Mouse (Mus musculus): Measurements from ENCODE around the gene Zfhx3. TPM values are rescaled to one million over a fixed set of nuclear protein-coding genes. Genes with fewer than 3 reads are reported as not detected.

Zfhx3 gene
- total and polyA plus RNA-seq, 2 experiments from 2014 or later, result 14.9 to 15.3 TPM

GRCm38 (mm10) chr8:108930635-108931034 lies 988.2 kb downstream of the Zfhx3 start:
- H3K4me3 ChIP-seq (ENCODE audit: low read length), result no peak overlapping the region
- H3K9me3 ChIP-seq (ENCODE audit: low read length), result no peaks in the 10 kb centered on the region

DNA sequence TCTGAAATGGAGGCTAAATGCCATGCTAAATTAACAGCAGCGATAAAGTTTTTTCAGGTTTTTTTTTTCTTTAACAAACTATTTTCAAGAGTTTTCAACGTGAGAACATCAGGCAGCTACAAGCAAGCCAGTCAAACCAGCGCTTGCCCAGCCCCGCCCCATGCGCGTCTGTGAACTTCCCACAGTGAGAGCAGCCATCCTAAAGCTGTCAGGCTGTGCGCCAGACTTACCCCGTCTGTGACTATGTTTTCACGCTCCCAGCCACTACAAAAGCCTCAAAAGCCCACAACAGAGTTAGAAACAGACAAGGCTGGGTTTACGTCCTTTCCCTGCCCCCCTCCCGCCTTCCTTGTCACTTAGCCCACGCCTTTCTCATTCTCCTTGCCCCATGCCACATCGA lies 989.4 kb downstream of the Zfhx3 start:
- no peak for DNase-seq (ENCODE audit: low spot score)
- Histone ChIP-seq H3K4me2 (ENCODE audit: low read depth, low read length) (peak overlapping the region; percentile 29; the same call in 1 of the 2 replicates), H3K4me1 (ENCODE audit: insufficient read depth, low read length) (no peaks in the 10 kb centered on the region), H3K27ac (no peak overlapping the region), H3K4me3 (ENCODE audit: low read length) (no peak overlapping the region), H3K36me3 (ENCODE audit: insufficient read depth, low read length) (no peaks in the 10 kb centered on the region), H3K9me3 (ENCODE audit: low read length) (no peaks in the 10 kb centered on the region), H3K9ac (replicated peaks; ENCODE audit: low read length) (no peak overlapping the region), H3K27me3 (ENCODE audit: insufficient read depth, low read length) (no peaks in the 10 kb centered on the region)
- 33% methylated on average over 13 of the region's 13 CpGs for WGBS
- no peak for TF ChIP-seq CTCF (IDR thresholded peaks at IDR 0.05; ENCODE audit: low read depth)
- ATAC-seq, result no peak

More at GRCm38 (mm10) chr8:108930635-108931034, 988.2 kb downstream of the Zfhx3 start:
- ATAC-seq, result no peak
- Histone ChIP-seq H3K4me2 (ENCODE audit: low read depth, low read length) (no peak overlapping the region), H3K27me3 (ENCODE audit: insufficient read depth, low read length) (no peaks in the 10 kb centered on the region), H3K27ac (no peak overlapping the region), H3K36me3 (ENCODE audit: insufficient read depth, low read length) (no peaks in the 10 kb centered on the region), H3K9ac (replicated peaks; ENCODE audit: low read length) (no peak overlapping the region), H3K4me1 (ENCODE audit: insufficient read depth, low read length) (no peaks in the 10 kb centered on the region)
- no peak for TF ChIP-seq CTCF (IDR thresholded peaks at IDR 0.05; ENCODE audit: low read depth)
- WGBS, result 78% methylated on average over 5 of the region's 5 CpGs
- no peak for DNase-seq (ENCODE audit: low spot score)

DNA sequence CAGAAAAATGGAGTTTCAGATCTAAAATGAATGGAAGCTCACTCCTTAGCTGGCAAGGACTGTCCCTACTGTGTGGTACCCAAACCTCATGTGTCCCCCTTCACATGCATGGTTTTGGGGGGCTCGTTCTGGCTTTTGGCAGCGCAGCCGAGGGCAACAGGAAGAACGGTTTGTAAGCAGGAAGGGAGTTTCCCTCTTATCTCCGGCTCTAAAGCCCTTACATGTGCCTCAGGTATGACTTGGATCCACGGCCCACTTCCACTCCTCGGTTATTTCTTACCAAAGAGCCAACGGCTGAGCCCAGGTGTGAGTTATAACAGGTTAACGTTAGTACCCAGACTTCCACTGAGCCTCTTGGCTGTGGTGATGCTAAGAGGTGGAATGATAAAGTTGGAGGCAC lies 990.3 kb downstream of the Zfhx3 start:
- TF ChIP-seq CTCF (IDR thresholded peaks at IDR 0.05; ENCODE audit: low read depth), result no peak
- 80% methylated on average over 9 of the region's 9 CpGs for WGBS
- Histone ChIP-seq H3K9ac (replicated peaks; ENCODE audit: low read length) (no peak overlapping the region), H3K36me3 (ENCODE audit: insufficient read depth, low read length) (no peaks in the 10 kb centered on the region), H3K4me2 (ENCODE audit: low read depth, low read length) (no peak overlapping the region), H3K4me3 (ENCODE audit: low read length) (no peak overlapping the region), H3K27me3 (ENCODE audit: insufficient read depth, low read length) (no peaks in the 10 kb centered on the region), H3K9me3 (ENCODE audit: low read length) (no peaks in the 10 kb centered on the region), H3K27ac (no peak overlapping the region), H3K4me1 (ENCODE audit: insufficient read depth, low read length) (0 out of 2 replicates have a peak, but pooled peaks cover 3% of the 10 kb centered on the region)
- DNase-seq (ENCODE audit: low spot score) (no peak), ATAC-seq (no peak)

GRCm38 (mm10) chr8:108935834-108936694 lies 993.6 kb downstream of the Zfhx3 start:
- no peak for DNase-seq (ENCODE audit: low spot score)
- H3K9ac ChIP-seq (replicated peaks; ENCODE audit: low read length), result no peak overlapping the region
- no peak for TF ChIP-seq CTCF (IDR thresholded peaks at IDR 0.05; ENCODE audit: low read depth)
- H3K27me3 ChIP-seq (ENCODE audit: insufficient read depth, low read length), result no peaks in the 10 kb centered on the region
- no peak for ATAC-seq
- H3K4me2 ChIP-seq (ENCODE audit: low read depth, low read length), result no peak overlapping the region
- H3K4me3 ChIP-seq (ENCODE audit: low read length), result no peak overlapping the region
- no peaks in the 10 kb centered on the region for H3K9me3 ChIP-seq (ENCODE audit: low read length)
- no peaks in the 10 kb centered on the region for H3K36me3 ChIP-seq (ENCODE audit: insufficient read depth, low read length)
- WGBS, result 68% methylated on average over 18 of the region's 18 CpGs
- H3K27ac ChIP-seq, result no peak overlapping the region
- 0 out of 2 replicates have a peak, but pooled peaks cover 3% of the 10 kb centered on the region for H3K4me1 ChIP-seq (ENCODE audit: insufficient read depth, low read length)

DNA sequence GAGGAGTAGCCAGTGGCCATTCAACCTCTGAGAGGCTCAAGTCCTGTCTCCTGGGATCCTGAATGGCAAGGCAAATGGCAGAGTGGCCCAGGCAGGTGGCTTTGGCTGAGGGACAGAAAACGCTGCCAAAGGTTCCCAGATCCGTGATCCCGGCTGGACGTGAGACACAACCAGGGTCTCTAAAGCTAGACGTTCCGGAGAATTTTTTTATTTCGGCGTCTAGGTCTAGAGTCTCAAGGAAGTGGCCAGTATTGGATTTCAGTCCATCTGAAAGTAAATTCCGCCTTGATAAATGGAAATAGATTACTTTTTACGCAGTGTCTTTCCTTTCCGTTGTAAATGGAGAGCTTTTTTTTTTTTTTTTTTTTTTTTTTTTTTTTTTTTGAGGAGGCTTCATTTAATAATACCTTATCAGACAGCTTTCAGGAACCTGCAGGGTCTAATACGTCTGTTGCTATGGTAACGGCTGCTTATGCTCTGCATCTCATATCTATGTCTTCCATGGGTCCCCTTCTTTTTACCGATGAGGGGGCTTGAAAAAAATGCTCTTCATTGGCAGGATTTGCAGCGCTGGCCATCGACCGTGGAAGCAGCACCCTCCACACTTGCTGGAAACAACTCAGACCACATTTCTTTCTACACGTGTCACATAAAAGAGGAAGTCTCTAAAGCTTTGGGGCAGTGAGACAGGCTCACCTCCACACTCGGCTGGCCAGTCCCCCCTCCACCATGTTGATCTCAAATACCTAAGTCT lies 994.4 kb downstream of the Zfhx3 start:
- ATAC-seq, result no peak
- WGBS, result 52% methylated on average over 19 of the region's 19 CpGs
- Histone ChIP-seq H3K9ac (replicated peaks; ENCODE audit: low read length) (no peak overlapping the region), H3K27ac (no peak overlapping the region), H3K4me3 (ENCODE audit: low read length) (no peak overlapping the region), H3K4me1 (ENCODE audit: insufficient read depth, low read length) (0 out of 2 replicates have a peak, but pooled peaks cover 3% of the 10 kb centered on the region), H3K27me3 (ENCODE audit: insufficient read depth, low read length) (no peaks in the 10 kb centered on the region), H3K9me3 (ENCODE audit: low read length) (no peaks in the 10 kb centered on the region), H3K36me3 (ENCODE audit: insufficient read depth, low read length) (no peaks in the 10 kb centered on the region), H3K4me2 (ENCODE audit: low read depth, low read length) (no peak overlapping the region)
- TF ChIP-seq CTCF (IDR thresholded peaks at IDR 0.05; ENCODE audit: low read depth), result no peak
- peak; percentile 66 for DNase-seq (ENCODE audit: low spot score)

DNA sequence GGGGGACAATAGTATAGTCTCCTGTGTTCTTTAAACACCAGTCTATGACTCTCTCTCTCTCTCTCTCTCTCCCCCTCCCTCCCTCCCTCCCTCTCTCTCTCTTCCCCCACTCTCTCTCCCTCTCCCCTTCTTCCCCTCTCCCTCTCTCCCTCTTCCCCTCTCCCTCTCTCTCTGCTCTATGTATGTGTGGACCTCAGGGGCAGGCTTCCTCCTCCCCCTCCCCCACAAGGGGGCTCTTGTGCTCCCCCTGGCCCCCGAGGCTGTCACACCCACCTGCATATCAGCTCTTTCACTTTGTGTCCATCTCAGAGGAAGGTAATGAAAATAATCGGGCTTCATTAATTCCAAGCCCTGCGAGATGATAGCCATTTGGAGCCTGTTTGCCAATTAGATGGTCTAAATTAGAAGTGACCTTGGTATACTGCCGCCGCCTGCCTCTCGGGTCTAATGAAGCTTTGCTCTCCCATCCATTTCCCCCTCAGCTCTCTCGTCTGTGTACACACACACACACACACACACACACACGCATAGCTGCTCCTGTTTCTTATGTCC lies 995.5 kb downstream of the Zfhx3 start:
- Histone ChIP-seq H3K27ac (no peak overlapping the region), H3K27me3 (ENCODE audit: insufficient read depth, low read length) (no peaks in the 10 kb centered on the region), H3K9ac (replicated peaks; ENCODE audit: low read length) (no peak overlapping the region), H3K4me1 (ENCODE audit: insufficient read depth, low read length) (peaks cover 3% of the 10 kb centered on the region; the same call in 1 of the 2 replicates), H3K9me3 (ENCODE audit: low read length) (no peaks in the 10 kb centered on the region), H3K4me2 (ENCODE audit: low read depth, low read length) (no peak overlapping the region), H3K4me3 (ENCODE audit: low read length) (no peak overlapping the region), H3K36me3 (ENCODE audit: insufficient read depth, low read length) (no peaks in the 10 kb centered on the region)
- ATAC-seq (no peak), DNase-seq (ENCODE audit: low spot score) (no peak)
- WGBS, result 70% methylated on average over 8 of the region's 8 CpGs
- TF ChIP-seq CTCF (IDR thresholded peaks at IDR 0.05; ENCODE audit: low read depth), result no peak

Measured in hindbrain, postnatal 0 days (tissue).